Mouse (Mus musculus) midbrain, embryonic 12.5 days (tissue): ENCODE data around the gene Tpsg1. TPM values are rescaled to one million over a fixed set of nuclear protein-coding genes. Genes with fewer than 3 reads are reported as not detected.

Experiments used
- ATAC-seq: fragments of 200-750 bp; cut with Nextera tagmentation; 2 replicates; pipeline ENCODE4 v1.8.0; 2017; ENCODE audit warnings: low read depth, moderate TSS enrichment, moderate library complexity; ENCODE audit not compliant: low FRiP score
- H3K27ac ChIP-seq: fragments of 300-500 bp; sonication (generic); replicated peaks from 2 replicates; pipeline ENCODE4 v1.5.1; 2016; ENCODE audit warnings: mild to moderate bottlenecking
- H3K27me3 ChIP-seq: fragments of 300-500 bp; sonication (generic); 2 replicates; pipeline ENCODE4 v1.6.1; 2016; ENCODE audit warnings: mild to moderate bottlenecking
- H3K36me3 ChIP-seq: fragments of 300-500 bp; sonication (generic); 2 replicates; pipeline ENCODE4 v1.6.1; 2016
- H3K4me1 ChIP-seq: fragments of 300-500 bp; sonication (generic); 2 replicates; pipeline ENCODE4 v1.6.1; 2016
- H3K4me2 ChIP-seq: fragments of 300-500 bp; sonication (generic); replicated peaks from 2 replicates; pipeline ENCODE4 v1.6.1; 2016; ENCODE audit warnings: mild to moderate bottlenecking, moderate library complexity
- H3K4me3 ChIP-seq: fragments of 300-500 bp; sonication (generic); 2 replicates; pipeline ENCODE4 v1.5.1; 2016; ENCODE audit warnings: mild to moderate bottlenecking
- H3K9ac ChIP-seq: fragments of 300-500 bp; sonication (generic); replicated peaks from 2 replicates; pipeline ENCODE4 v1.6.1; 2016; ENCODE audit warnings: mild to moderate bottlenecking, moderate library complexity
- H3K9me3 ChIP-seq: fragments of 300-500 bp; sonication (generic); 2 replicates; pipeline ENCODE4 v1.6.1; 2016; ENCODE audit warnings: mild to moderate bottlenecking
- WGBS: fragments of 180-500 bp; shearing (Covaris S2); methylation state at CpG from one replicate; pipeline ENCODE4 v1.1.7; 2016; 5-methylcytosine and 5-hydroxymethylcytosine counted together
- polyA plus RNA-seq: library from polyadenylated mRNA; unstranded; fragments of >200 nt; fragmentation: Nextera tagmentation; extraction: Ambion mirVana; gene quantifications from 2 replicates; pipeline ENCODE4 v1.2.1, GENCODE M21; 2016

Tpsg1 gene
- polyA plus RNA-seq, result 0.22 and 0.92 TPM in 2 replicates

DNA sequence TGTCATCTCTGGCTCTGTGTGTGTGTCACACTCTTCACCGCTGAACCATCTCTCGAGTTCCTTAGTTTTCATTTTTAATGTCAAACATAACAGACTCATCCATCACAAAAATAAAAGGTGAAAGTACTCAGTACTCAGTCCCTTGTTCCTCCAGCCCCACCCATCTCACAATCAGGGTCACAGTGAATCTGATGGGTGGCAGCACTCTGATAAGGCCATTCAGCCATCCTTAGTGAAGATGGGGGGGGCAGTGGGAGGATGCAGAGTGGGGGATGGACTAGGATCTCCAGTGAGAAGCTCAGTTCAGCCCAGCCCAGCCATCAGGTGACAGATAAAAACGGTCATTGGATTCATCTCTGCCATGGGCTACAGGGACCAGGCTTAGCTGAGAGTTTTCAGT, at the start of gene Tpsg1:
Gene Tpsg1, plus strand, starts transcription at position 301 of the 400 bp plus-strand sequence.
- Histone ChIP-seq H3K4me2 (no peak within 1 kb of the TSS), H3K4me3 (no peak within 1 kb of the TSS), H3K27me3 (peaks cover 7% of the 10 kb centered on the region), H3K27ac (no peak within 1 kb of the TSS), H3K36me3 (no peaks in the 10 kb centered on the region), H3K4me1 (no peaks in the 10 kb centered on the region), H3K9ac (no peak within 1 kb of the TSS), H3K9me3 (no peaks in the 10 kb centered on the region)
- ATAC-seq, result no peak
- WGBS, result 81% methylated on average over 3 of the region's 3 CpGs

DNA sequence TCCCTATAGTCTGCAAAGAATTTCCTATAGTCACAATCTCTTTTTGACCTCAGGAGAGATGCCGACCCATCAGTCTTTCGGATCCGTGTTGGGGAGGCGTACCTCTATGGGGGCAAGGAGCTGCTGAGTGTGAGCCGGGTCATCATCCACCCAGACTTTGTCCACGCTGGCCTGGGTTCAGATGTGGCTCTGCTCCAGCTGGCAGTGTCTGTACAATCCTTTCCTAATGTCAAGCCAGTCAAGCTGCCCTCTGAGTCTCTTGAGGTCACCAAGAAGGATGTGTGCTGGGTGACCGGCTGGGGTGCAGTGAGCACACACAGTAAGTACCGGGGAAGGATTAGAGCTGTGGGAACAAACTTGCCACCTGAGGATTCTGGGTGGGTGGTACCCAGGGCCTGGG, 48.3 kb upstream of the Tpsg1 start:
- Histone ChIP-seq H3K9ac (no peak overlapping the region), H3K36me3 (no peaks in the 10 kb centered on the region), H3K27ac (no peak overlapping the region), H3K4me2 (no peak overlapping the region), H3K4me1 (no peaks in the 10 kb centered on the region), H3K9me3 (no peaks in the 10 kb centered on the region), H3K4me3 (no peak overlapping the region), H3K27me3 (peaks cover 7% of the 10 kb centered on the region; the same call in 1 of the 2 replicates)
- no peak for ATAC-seq
- WGBS, result 91% methylated on average over 8 of the region's 8 CpGs

DNA sequence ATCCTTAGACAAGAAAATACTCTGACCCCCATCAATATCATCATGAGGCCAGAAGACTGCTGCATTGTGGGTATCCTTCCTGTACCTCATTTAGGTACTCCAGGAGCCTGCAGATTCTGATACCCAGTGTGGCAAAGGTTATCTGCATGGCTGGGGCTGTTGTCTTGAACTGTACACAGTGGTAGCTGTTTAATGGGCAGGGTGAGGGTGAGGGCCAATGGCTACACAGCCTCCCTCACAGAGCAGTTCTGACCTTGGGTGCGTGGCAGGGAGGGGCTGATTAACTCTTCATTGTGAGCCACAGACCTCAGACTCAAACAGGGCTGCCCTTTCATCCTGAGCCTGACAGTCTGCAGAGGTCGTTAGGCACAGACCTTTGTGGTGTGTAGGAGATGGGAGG, 46.1 kb upstream of the Tpsg1 start:
- WGBS, result 22% methylated on average over 2 of the region's 2 CpGs
- H3K36me3 ChIP-seq, result no peaks in the 10 kb centered on the region
- no peak overlapping the region for H3K9ac ChIP-seq
- no peak for ATAC-seq
- no peak overlapping the region for H3K27ac ChIP-seq
- no peaks in the 10 kb centered on the region for H3K9me3 ChIP-seq
- no peak overlapping the region for H3K4me2 ChIP-seq
- H3K4me1 ChIP-seq, result no peaks in the 10 kb centered on the region
- H3K4me3 ChIP-seq, result no peak overlapping the region
- peaks cover 7% of the 10 kb centered on the region; the same call in 1 of the 2 replicates for H3K27me3 ChIP-seq

DNA sequence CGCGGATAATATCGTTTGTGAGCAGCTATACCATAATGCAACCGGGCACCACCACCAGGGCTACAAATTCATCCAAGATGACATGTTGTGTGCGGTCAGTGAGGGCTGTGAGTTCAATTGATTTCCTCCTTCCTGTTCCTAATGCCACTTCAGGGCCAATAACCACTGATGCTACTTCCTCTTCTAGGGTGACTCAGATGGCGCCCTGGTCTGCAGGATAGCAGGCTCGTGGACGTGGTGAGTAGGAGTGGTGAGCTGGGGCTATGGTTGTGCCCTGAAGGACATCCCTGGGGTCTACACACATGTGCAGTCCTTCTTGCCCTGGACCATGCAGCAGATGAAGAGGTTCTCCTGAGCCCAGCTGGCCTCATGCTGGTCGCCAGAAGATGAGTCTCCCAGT, 36.8 kb upstream of the Tpsg1 start:
- no peaks in the 10 kb centered on the region for H3K9me3 ChIP-seq
- H3K4me3 ChIP-seq, result no peak overlapping the region
- no peak for ATAC-seq
- H3K27me3 ChIP-seq, result peaks cover 19% of the 10 kb centered on the region
- H3K4me2 ChIP-seq, result no peak overlapping the region
- H3K9ac ChIP-seq, result no peak overlapping the region; the same call in 1 of the 2 replicates
- 79% methylated on average over 9 of the region's 9 CpGs for WGBS
- no peaks in the 10 kb centered on the region for H3K4me1 ChIP-seq
- no peaks in the 10 kb centered on the region for H3K36me3 ChIP-seq
- H3K27ac ChIP-seq, result no peak overlapping the region

DNA sequence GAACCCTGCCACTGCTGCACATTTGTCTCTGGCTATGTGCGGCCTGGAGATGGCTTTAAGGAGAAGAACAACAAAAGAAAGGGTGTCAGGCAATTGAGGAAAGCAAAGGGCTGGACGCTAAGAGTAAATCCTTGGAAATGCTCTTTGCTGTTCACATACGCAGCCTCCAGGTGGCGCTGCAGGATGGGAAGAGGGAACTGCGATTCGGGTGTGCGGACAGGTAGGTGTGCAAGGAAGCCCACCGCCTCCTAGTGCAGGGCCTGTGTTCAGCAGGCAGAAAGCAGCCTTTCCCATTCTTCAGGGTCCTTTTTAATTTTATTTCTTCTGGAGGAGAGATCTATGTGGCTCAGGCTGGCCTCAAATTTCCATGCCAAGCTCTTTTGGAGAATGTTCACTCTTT, 35.1 kb upstream of the Tpsg1 start:
- no peaks in the 10 kb centered on the region for H3K4me1 ChIP-seq
- no peaks in the 10 kb centered on the region for H3K9me3 ChIP-seq
- no peaks in the 10 kb centered on the region for H3K36me3 ChIP-seq
- H3K4me3 ChIP-seq, result no peak overlapping the region
- H3K4me2 ChIP-seq, result no peak overlapping the region
- no peak for ATAC-seq
- H3K9ac ChIP-seq, result no peak overlapping the region
- H3K27me3 ChIP-seq, result peaks cover 19% of the 10 kb centered on the region
- 2% methylated on average over 8 of the region's 8 CpGs for WGBS
- H3K27ac ChIP-seq, result no peak overlapping the region

DNA sequence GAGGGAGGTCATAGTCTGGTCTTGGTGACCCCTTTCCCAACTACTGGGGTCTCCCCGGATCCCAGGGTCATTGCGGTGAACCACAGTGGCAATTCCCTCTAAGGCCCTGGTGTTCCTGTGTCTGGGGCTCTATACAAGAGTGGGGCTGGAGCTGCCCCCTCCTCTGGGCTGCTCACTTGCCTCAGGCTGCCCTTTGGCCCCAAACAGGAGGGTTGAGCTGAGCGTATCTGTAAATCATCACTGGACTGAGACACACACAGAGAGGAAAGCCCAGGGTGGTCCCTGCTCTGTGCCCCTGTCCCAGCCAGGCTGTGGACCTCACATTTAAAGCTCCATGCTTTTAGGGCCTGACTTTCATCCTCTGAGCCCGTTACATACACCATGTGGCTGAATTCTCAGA, 30.9 kb upstream of the Tpsg1 start:
- Histone ChIP-seq H3K4me3 (no peak overlapping the region), H3K27me3 (peaks cover 11% of the 10 kb centered on the region), H3K36me3 (no peaks in the 10 kb centered on the region), H3K4me2 (no peak overlapping the region), H3K9me3 (no peaks in the 10 kb centered on the region), H3K9ac (no peak overlapping the region), H3K4me1 (no peaks in the 10 kb centered on the region), H3K27ac (no peak overlapping the region)
- no peak for ATAC-seq
- WGBS, result 82% methylated on average over 4 of the region's 4 CpGs

DNA sequence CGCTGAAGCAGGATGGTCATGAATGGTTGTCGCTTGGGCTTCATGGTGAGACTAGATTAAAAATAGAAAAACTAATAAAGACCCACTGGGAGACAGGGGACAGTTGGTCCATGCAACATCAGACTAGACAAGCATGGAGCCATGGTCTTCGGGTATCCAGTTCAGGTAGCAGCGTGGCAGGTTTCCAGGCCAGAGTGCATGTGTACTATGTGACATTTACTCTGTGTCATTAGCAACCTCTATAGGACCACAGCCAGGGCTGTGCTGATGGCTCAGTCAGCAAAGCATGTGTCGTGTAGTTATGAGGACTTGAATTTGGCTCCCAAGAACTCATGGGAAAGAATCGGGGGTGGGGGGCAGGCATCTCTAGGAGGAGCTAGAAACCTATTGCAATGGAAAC, 29.1 kb upstream of the Tpsg1 start:
- Histone ChIP-seq H3K27ac (no peak overlapping the region), H3K9me3 (no peaks in the 10 kb centered on the region), H3K36me3 (no peaks in the 10 kb centered on the region), H3K27me3 (peaks cover under 1% of the 10 kb centered on the region; the same call in 1 of the 2 replicates), H3K9ac (no peak overlapping the region), H3K4me2 (no peak overlapping the region), H3K4me1 (no peaks in the 10 kb centered on the region), H3K4me3 (no peak overlapping the region)
- WGBS, result 88% methylated on average over 6 of the region's 6 CpGs
- ATAC-seq, result no peak

DNA sequence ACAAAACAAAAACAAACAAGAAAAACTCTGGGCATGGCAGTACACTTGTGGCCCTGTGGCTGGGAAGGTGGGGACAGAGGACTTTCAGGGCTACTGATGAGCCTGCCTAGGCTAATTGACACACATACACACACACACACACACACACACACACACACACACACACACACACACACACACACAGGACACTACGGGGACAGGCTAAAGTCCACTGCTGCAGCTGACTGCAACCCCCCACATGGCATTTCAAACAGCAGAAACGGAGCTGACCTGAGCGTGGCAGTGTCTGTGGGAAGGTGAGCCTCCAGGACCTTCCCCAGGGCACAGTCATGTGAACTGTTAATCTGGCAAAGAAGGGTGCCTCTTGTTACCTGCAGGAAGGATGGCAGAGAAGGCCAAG, 27.6 kb upstream of the Tpsg1 start:
- H3K27ac ChIP-seq, result no peak overlapping the region
- no peak overlapping the region for H3K4me2 ChIP-seq
- H3K9ac ChIP-seq, result no peak overlapping the region
- 63% methylated on average over 3 of the region's 3 CpGs for WGBS
- H3K4me1 ChIP-seq, result no peaks in the 10 kb centered on the region
- no peaks in the 10 kb centered on the region; the same call in 1 of the 2 replicates for H3K27me3 ChIP-seq
- no peaks in the 10 kb centered on the region for H3K36me3 ChIP-seq
- H3K9me3 ChIP-seq, result no peaks in the 10 kb centered on the region
- no peak for ATAC-seq
- H3K4me3 ChIP-seq, result no peak overlapping the region

DNA sequence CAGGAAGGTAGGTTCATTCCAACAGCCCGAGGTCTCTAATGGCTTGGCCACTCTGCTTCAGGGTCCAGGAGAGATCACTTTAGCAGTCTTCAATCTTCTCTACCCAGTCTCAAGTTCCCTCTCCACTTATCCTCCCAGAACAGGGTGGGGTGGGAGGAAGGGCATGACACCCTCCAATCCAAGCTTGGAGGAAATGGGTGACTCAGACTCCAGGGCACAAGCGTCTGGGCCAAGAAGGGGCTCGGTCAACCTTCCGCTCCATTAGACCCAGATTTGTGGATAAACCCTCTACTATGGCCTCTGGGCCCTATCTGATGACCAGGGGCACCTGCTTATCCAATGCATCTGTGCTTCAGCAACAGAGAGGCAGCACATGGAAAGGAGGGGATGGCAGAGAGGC, 23.6 kb upstream of the Tpsg1 start, which contains the start of gene Tpsab1:
Gene Tpsab1, minus strand, starts transcription at position 101 of the 400 bp plus-strand sequence.
- Histone ChIP-seq H3K36me3 (no peaks in the 10 kb centered on the region), H3K9me3 (no peaks in the 10 kb centered on the region), H3K9ac (no peak within 1 kb of the TSS), H3K27me3 (no peaks in the 10 kb centered on the region), H3K27ac (no peak within 1 kb of the TSS), H3K4me3 (no peak within 1 kb of the TSS), H3K4me1 (no peaks in the 10 kb centered on the region), H3K4me2 (no peak within 1 kb of the TSS)
- WGBS, result 93% methylated on average over 4 of the region's 4 CpGs
- ATAC-seq, result no peak

DNA sequence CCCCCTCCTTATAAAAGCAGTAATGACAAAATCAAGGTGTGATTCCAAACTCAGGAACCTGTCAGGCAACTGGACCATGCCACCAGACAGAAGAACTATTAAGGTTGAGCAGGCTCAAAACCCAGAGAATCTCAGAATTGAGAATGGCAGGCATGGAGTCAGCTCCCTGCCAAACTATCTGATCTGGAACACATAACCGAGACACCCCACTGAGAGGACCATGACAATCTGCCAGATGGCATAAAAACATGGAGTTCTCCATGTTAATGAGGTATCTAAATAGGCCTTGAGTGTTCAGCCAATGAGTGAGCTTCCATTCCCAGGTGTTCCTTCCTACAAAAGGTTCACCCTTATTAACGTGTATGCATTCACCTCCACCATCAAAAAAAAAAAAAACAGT, 7.8 kb upstream of the Tpsg1 start:
- 73% methylated on average over 2 of the region's 2 CpGs for WGBS
- no peak for ATAC-seq

DNA sequence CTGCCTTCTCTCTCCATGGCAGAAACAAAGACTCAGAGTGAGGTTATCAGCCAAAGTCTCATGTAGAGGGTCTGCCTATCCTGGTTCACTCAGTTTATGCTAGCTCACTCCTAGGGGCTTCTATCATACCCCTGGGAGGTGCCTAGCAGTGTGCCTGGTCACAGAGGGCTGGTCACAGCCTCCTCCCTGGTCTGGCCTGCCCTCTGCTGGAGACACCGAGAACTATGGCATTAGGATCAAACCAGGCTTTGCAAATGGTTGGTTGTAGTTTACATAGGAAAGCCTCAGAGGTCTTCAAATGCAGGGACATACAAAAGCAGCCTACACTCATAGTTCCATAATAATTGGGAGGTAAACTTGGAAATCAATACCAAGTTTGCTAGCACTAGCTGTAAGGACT, 5.3 kb upstream of the Tpsg1 start:
- Histone ChIP-seq H3K9me3 (no peaks in the 10 kb centered on the region), H3K27ac (no peak overlapping the region), H3K4me3 (no peak overlapping the region), H3K4me1 (no peaks in the 10 kb centered on the region), H3K4me2 (no peak overlapping the region), H3K27me3 (peaks cover 3% of the 10 kb centered on the region; the same call in 1 of the 2 replicates), H3K36me3 (no peaks in the 10 kb centered on the region), H3K9ac (no peak overlapping the region)
- ATAC-seq, result no peak
- WGBS, result 4% methylated on average over 1 of the region's 1 CpGs

More for the DNA sequence above, 7.8 kb upstream of the Tpsg1 start:
- H3K4me2 ChIP-seq, result no peak overlapping the region
- H3K4me1 ChIP-seq, result no peaks in the 10 kb centered on the region
- H3K4me3 ChIP-seq, result no peak overlapping the region
- no peaks in the 10 kb centered on the region for H3K9me3 ChIP-seq
- peaks cover 3% of the 10 kb centered on the region; the same call in 1 of the 2 replicates for H3K27me3 ChIP-seq
- no peak overlapping the region for H3K9ac ChIP-seq
- no peaks in the 10 kb centered on the region for H3K36me3 ChIP-seq
- no peak overlapping the region for H3K27ac ChIP-seq

DNA sequence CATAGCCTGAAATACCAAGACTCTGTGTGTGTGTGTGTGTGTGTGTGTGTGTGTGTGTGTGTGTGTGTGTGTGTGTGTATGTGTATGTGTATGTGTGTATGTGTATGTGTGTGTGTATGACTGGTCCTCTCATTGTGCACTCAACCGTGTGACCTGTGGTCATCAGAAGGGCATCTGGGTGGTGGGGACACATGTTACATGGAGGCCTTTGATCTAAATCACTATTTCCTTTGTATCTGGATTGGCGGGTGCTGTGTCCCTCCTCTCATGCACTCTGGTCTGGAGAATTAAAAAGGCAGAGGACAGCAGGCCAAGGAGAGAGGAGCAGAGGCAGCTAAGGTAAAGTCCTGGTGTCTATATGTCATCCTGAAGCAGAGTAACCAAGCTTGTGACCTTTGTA, 3.1 kb upstream of the Tpsg1 start, which contains the start of gene Tpsb2:
Gene Tpsb2, plus strand, starts transcription at position 301 of the 400 bp plus-strand sequence.
- H3K4me2 ChIP-seq, result no peak within 1 kb of the TSS
- H3K27ac ChIP-seq, result no peak within 1 kb of the TSS
- H3K9me3 ChIP-seq, result no peaks in the 10 kb centered on the region
- no peaks in the 10 kb centered on the region for H3K36me3 ChIP-seq
- H3K9ac ChIP-seq, result no peak within 1 kb of the TSS
- no peaks in the 10 kb centered on the region for H3K4me1 ChIP-seq
- no peak for ATAC-seq
- 73% methylated on average over 2 of the region's 2 CpGs for WGBS
- peaks cover 3% of the 10 kb centered on the region; the same call in 1 of the 2 replicates for H3K27me3 ChIP-seq
- H3K4me3 ChIP-seq, result no peak within 1 kb of the TSS

DNA sequence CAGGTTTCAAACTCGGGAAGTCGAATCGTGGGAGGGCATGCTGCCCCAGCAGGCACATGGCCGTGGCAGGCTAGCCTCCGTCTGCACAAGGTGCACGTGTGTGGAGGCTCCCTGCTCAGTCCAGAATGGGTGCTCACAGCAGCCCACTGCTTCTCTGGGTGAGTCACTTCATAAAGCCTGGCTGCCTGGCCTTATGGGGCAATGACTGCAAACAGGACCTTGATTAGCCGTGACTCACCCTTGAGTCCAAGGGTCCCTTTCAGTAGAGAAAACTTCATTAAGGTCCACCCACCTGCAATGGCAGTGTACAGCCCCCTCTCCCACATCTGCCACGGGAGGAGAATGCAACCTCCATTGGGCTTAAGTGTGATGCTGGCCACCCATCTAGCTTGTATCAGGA, 3.4 kb downstream of the Tpsg1 start:
- Histone ChIP-seq H3K4me3 (no peak overlapping the region), H3K27ac (no peak overlapping the region), H3K9me3 (no peaks in the 10 kb centered on the region), H3K9ac (no peak overlapping the region), H3K36me3 (peaks cover 23% of the 10 kb centered on the region; the same call in 1 of the 2 replicates), H3K4me2 (no peak overlapping the region), H3K27me3 (peaks cover 11% of the 10 kb centered on the region), H3K4me1 (no peaks in the 10 kb centered on the region)
- ATAC-seq, result no peak
- WGBS, result 80% methylated on average over 8 of the region's 8 CpGs
